Mouse (Mus musculus) thymus, postnatal 10 days (tissue): ENCODE measurements around the gene Olfr463.
A peak's percentile ranks its signal among the peaks of the same experiment; 100 is the strongest.

Source experiments
- DNase-seq, 2 experiments: peaks; one replicate each; pipeline ENCODE4 v3.0.0; 2021; ENCODE audit warnings: low spot score in 2 of 2

Gene Olfr463

GRCm38 (mm10) chr11:87897287-87897686 lies at the start of gene Olfr463:
TSS of gene Olfr463 (minus strand) at chr11:87897387.
- DNase-seq, result no peak

GRCm38 (mm10) chr11:87935467-87935866 lies 38.3 kb upstream of the Olfr463 start:
- DNase-seq, result no peak

GRCm38 (mm10) chr11:87933731-87934130 lies 36.5 kb upstream of the Olfr463 start:
- DNase-seq, result no peak

GRCm38 (mm10) chr11:87930348-87930747 lies 33.2 kb upstream of the Olfr463 start:
- DNase-seq, result no peak

GRCm38 (mm10) chr11:87920966-87921365 lies 23.8 kb upstream of the Olfr463 start, which contains the start of gene Olfr464:
TSS of gene Olfr464 (minus strand) at chr11:87920967.
- peak in 1 of 2 experiments; percentile 42 for DNase-seq

- no peak for DNase-seq
These were observed 23.1 kb upstream of the Olfr463 start for GRCm38 (mm10) chr11:87920301-87920700.

GRCm38 (mm10) chr11:87916005-87916404 lies 18.8 kb upstream of the Olfr463 start:
- DNase-seq, result no peak

GRCm38 (mm10) chr11:87904331-87904730 lies 7.1 kb upstream of the Olfr463 start:
- no peak for DNase-seq

GRCm38 (mm10) chr11:87892168-87892567 lies 5.0 kb downstream of the Olfr463 start, which contains the start of gene Olfr462:
TSS of gene Olfr462 (minus strand) at chr11:87892268.
- DNase-seq, result no peak

GRCm38 (mm10) chr11:87884856-87885255 lies 12.3 kb downstream of the Olfr463 start:
- no peak for DNase-seq

- DNase-seq, result peak in 1 of 2 experiments; percentile 17
These were observed 13.7 kb downstream of the Olfr463 start for GRCm38 (mm10) chr11:87883493-87883892.

GRCm38 (mm10) chr11:87881714-87882113 lies 15.5 kb downstream of the Olfr463 start:
- no peak for DNase-seq

- no peak for DNase-seq
These were observed 17.4 kb downstream of the Olfr463 start for GRCm38 (mm10) chr11:87879826-87880225.

- DNase-seq, result no peak
These were observed 21.8 kb downstream of the Olfr463 start, which contains the start of gene Epx for GRCm38 (mm10) chr11:87875436-87875835. TSS of gene Epx (minus strand) at chr11:87875536.

- no peak for DNase-seq
These were observed 25.4 kb downstream of the Olfr463 start for GRCm38 (mm10) chr11:87871766-87872165.

GRCm38 (mm10) chr11:87870096-87870495 lies 27.1 kb downstream of the Olfr463 start:
- DNase-seq, result no peak

GRCm38 (mm10) chr11:87866891-87867290 lies 30.3 kb downstream of the Olfr463 start:
- peak in 1 of 2 experiments; percentile 19 for DNase-seq

GRCm38 (mm10) chr11:87862805-87863204 lies 34.4 kb downstream of the Olfr463 start:
- no peak for DNase-seq

- DNase-seq, result no peak
These were observed 36.8 kb downstream of the Olfr463 start for GRCm38 (mm10) chr11:87860426-87860825.

GRCm38 (mm10) chr11:87859273-87859672 lies 37.9 kb downstream of the Olfr463 start:
- no peak for DNase-seq

- DNase-seq, result no peak
These were observed 42.6 kb downstream of the Olfr463 start for GRCm38 (mm10) chr11:87854550-87854949.

- no peak for DNase-seq
These were observed 43.6 kb downstream of the Olfr463 start for GRCm38 (mm10) chr11:87853597-87853954.

GRCm38 (mm10) chr11:87852690-87853596 lies 44.2 kb downstream of the Olfr463 start, which contains the start of gene Mks1:
TSS of gene Mks1 (plus strand) at chr11:87853215.
- peak; percentile 86 to 92 for DNase-seq
